Mouse (Mus musculus): ENCODE data around the gene Abcd1.

Gene Abcd1

GRCm38 (mm10) chrX:73716109-73716661, at the start of gene Abcd1, which contains the start of gene Bcap31:
Gene Abcd1, plus strand, starts transcription at chrX:73716597.
Gene Bcap31, minus strand, starts transcription at chrX:73716175.
- DNase-seq (ENCODE audit: low spot score), result peak; percentile 96

GRCm38 (mm10) chrX:73672031-73672431, 44.4 kb upstream of the Abcd1 start:
- peak; percentile 72 for DNase-seq (ENCODE audit: low spot score)

- DNase-seq (ENCODE audit: low spot score), result peak; percentile 81
Measured at GRCm38 (mm10) chrX:73672879-73673618, 43.3 kb upstream of the Abcd1 start, which contains the start of gene Slc6a8. Gene Slc6a8, plus strand, starts transcription at chrX:73673150.

- DNase-seq (ENCODE audit: low spot score), result no peak
Measured at GRCm38 (mm10) chrX:73673619-73673967, 42.8 kb upstream of the Abcd1 start.

GRCm38 (mm10) chrX:73673968-73674661, 42.3 kb upstream of the Abcd1 start:
- peak; percentile 7 for DNase-seq (ENCODE audit: low spot score)

- DNase-seq (ENCODE audit: low spot score), result no peak
Measured at GRCm38 (mm10) chrX:73675231-73675630, 41.2 kb upstream of the Abcd1 start.

- no peak for DNase-seq (ENCODE audit: low spot score)
Measured at GRCm38 (mm10) chrX:73676668-73677067, 39.7 kb upstream of the Abcd1 start.

- DNase-seq (ENCODE audit: low spot score), result no peak
Measured at GRCm38 (mm10) chrX:73684156-73684555, 32.2 kb upstream of the Abcd1 start.

- DNase-seq (ENCODE audit: low spot score), result peak; percentile 14
Measured at GRCm38 (mm10) chrX:73684978-73685377, 31.4 kb upstream of the Abcd1 start.

GRCm38 (mm10) chrX:73685629-73686028, 30.8 kb upstream of the Abcd1 start:
- DNase-seq (ENCODE audit: low spot score), result peak; percentile 7

GRCm38 (mm10) chrX:73690917-73691629, 25.3 kb upstream of the Abcd1 start:
- no peak for DNase-seq (ENCODE audit: low spot score)

- no peak for DNase-seq (ENCODE audit: low spot score)
Measured at GRCm38 (mm10) chrX:73700472-73700871, 15.9 kb upstream of the Abcd1 start.

GRCm38 (mm10) chrX:73715476-73716108, 805 bp upstream of the Abcd1 start:
- peak; percentile 43 for DNase-seq (ENCODE audit: low spot score)

GRCm38 (mm10) chrX:73716709-73717545, 530 bp downstream of the Abcd1 start:
- DNase-seq (ENCODE audit: low spot score), result no peak

- no peak for DNase-seq (ENCODE audit: low spot score)
Measured at GRCm38 (mm10) chrX:73717667-73718066, 1.3 kb downstream of the Abcd1 start.

GRCm38 (mm10) chrX:73718271-73718670, 1.9 kb downstream of the Abcd1 start:
- no peak for DNase-seq (ENCODE audit: low spot score)

- DNase-seq (ENCODE audit: low spot score), result no peak
Measured at GRCm38 (mm10) chrX:73718686-73719362, 2.4 kb downstream of the Abcd1 start.

GRCm38 (mm10) chrX:73730908-73731307, 14.5 kb downstream of the Abcd1 start:
- peak; percentile 73 for DNase-seq (ENCODE audit: low spot score)

GRCm38 (mm10) chrX:73738155-73738554, 21.8 kb downstream of the Abcd1 start:
- DNase-seq (ENCODE audit: low spot score), result no peak

GRCm38 (mm10) chrX:73739151-73739550, 22.8 kb downstream of the Abcd1 start:
- no peak for DNase-seq (ENCODE audit: low spot score)
